Mouse (Mus musculus) kidney, adult 8-10 months (tissue): ENCODE data around the gene Cnp.
A peak's percentile ranks its signal among the peaks of the same experiment; 100 is the strongest.
"Not testable (repeated sequence)": the region's sequence is repeated elsewhere in the genome, so short reads cannot be mapped to it uniquely, and the experiment has no call there.

Experiments used
- DNase-seq, 2 experiments: peaks; one replicate each; pipeline ENCODE4 v3.0.0; 2022

The Cnp gene

DNA sequence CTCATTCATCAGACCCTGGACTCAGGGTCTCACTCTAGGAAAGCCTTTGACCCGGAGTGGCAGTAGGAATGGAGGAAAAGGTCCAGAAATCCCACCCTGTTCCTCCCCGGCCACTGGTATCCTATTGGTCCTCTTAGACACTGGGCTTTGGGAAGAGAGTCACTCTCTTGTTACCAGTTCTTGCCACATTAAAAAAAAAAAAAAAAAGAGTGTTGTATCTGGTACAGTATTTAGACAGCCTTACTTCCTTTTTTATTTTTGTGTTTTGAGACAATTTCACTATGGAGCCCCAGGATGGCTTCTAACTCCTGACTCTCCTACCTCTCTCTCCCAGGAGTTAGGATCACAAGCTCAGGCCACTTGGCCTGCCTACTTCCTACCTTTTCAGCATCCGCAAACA lies 17.1 kb upstream of the Cnp start:
- no peak for DNase-seq

DNA sequence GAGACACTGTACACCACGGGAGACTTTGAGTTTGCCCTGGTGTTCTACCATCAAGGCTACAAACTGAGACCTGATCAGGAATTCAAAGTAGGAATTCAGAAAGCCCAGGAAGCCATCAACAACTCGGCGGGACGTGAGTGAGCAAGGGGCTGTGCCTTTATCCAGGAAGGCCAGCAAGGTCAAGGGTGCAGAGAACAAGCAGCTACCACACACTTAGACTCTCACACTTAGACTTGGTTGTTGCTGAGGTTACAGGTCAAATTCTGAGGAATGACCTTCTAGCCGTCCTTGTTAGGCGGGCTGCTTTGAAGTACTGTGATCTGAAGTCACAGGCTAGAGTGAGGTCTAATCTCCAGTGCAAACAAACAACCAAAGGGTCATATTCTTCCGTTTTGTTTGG lies 15.2 kb upstream of the Cnp start:
- no peak for DNase-seq

DNA sequence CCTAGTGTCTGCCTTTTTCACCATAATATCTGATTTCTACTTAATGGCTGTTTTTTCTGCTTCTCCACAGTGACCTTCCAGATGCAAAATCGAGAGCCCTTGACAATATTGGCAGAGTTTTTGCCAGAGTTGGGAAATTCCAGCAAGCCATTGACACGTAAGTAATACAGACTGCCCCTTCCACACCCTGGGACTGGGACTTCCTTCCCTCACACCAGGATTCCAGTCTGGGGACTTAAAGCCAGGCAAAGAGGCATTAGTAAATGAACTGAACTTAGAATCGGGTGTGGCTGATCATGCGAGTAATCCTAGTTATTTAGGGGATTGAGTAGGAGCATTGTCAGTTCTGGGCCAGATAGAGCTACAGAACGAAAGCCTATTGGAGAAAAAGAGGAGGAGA lies 13.0 kb upstream of the Cnp start:
- DNase-seq, result no peak

DNA sequence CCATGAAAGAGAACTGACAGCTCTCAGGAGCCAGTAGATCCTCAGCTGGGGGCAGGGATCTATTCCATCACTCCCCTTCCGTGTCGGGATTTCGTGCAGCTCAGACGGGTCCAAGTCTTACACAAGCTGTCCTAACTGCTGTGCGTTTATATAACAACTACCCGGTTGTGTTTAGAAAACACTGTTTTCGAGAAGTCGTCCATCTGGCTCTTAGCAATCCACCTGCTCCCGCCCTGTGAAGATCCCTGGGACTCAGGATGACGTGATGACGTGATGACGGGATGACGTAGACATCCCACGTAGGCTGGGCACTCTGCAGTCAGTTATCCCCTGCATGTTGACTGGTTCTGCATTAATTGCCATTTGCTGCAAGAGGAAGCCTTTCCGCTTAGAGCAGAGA lies 10.4 kb upstream of the Cnp start:
- no peak for DNase-seq

DNA sequence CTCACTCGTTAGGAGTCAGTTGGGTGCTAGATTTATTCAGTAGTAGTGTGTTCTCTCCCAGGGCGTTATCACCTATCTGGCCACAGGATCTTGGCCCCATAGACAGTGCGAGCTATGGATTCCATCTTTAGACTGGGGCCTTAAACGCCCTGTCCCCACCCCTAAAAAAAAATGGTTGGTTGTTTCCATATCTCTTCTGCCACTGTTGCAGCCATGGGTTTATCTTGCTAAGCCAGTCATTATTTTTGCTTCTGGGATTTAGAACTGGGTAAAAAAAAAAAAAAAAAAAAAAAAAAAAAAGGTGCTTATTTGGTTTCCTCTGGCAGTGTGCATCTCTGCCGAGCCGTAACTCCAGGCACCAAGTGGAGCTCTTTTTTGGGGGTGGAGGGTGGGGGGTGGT lies 10.0 kb upstream of the Cnp start:
- DNase-seq, result no peak

DNA sequence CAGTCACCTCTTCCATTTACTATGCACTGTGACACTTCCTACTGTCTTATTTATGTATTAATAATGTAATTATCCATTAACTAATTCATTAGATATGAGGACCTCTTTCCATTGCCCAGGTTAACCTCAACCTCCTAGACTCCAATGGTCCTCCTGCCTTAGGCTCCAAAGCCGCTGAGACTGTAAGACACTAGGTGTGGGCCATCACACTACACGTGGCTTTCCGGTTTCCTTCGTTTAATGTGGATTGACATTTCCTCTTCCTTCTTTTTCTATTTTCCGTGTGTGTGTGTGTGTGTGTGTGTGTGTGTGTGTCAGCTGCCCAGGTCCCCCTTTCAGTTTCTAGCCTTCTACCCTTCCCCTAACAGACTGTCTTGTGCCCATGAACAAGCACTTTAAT lies 7.5 kb upstream of the Cnp start:
- DNase-seq, result no peak

DNA sequence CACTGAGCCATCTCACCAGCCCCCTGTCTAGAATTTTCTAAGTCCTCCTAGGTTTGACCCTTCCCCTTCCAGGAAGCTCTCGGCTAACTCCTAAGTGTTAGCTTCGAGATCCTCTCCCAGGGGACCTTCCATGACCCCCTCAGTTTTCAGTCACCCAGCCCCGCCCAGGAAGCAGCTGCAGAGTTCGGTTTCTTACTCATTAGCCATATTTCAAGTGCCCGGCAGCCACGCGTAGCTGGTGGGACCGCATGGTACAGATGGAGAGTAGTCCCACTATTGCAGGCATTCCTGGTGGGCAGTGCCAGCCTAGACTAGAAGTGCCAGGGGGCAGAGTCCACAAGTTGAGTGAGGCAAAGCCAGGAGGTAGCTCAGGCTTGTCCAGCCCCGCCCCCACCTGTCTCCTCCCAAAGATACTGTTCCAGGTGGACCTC lies 6.9 kb upstream of the Cnp start:
- peak; percentile 61 to 66 for DNase-seq

DNA sequence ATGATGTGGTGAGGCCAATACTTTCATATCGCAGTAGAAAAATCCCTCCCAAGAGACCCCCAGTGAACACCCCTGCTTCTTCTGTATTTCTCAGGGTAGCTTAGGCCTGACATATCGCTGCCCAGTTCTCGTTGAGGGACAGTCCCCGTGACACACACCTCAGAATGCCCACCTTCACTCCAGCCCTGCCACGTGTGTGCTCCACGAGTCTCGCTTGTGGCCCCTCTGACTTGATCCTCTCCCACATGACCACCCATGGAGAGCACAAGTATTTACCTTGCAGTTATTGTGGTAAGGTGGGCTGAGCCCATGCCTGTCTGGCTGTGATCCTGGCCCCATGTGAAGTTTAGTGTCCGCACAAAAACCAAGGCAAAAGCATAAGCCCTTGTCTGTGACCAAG lies 6.0 kb upstream of the Cnp start:
- DNase-seq, result no peak

DNA sequence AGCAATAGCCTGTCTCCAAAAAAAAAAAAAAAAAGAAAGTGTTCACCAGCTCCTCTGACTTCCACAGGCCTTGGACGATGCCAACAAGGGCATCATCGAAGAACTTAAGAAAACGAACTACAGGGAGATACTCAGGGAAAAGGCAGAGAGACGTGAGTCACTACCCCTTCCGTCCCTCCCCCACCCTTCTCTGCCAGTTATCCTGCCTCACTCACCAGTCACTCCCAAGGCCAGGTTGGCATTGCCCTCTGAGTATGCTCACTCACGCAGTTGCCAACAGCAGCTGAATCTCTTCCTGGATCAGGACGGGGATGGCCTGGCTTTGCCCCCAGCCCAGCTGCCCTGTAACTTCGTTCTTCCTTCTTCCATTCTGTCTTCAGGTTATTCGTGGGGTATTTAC lies 4.9 kb upstream of the Cnp start:
- no peak for DNase-seq

DNA sequence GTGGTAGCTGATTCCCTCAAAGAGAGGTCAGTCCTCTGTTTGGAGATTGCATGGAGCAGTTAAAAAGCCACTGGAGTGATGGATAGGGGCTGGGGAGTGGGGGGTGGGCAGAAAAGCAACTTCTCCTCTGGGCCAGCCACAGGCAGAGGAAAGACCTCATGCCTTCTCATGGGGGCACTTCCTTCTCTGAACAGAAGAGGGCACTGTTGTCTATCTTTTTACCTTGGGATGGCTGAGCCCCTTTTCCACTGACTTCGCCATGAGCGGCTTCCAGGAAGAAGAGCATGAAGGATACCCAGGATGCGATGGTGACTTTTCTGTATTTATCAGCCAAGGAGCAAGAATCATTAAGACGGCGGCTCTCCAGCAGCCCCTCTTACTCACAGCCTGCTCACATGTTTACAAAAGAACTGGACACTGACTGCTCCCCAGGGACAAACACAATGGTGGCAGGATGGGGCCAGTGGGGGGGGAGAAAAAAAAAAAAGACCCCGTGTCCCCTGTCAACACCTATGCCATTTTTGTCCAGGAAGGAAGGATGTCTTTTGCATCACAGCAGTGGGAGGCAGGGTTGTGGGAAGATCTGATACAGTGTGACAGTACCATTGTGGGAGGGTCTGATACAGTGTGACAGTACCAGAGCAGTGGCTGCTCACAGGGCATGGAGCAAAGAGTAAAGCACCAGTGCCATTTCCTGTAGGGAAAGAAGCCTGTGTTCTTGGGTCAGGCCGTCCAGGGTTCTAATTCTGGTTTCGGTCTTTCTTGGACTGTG lies 4.1 kb upstream of the Cnp start:
- DNase-seq, result peak; percentile 67 to 82

DNA sequence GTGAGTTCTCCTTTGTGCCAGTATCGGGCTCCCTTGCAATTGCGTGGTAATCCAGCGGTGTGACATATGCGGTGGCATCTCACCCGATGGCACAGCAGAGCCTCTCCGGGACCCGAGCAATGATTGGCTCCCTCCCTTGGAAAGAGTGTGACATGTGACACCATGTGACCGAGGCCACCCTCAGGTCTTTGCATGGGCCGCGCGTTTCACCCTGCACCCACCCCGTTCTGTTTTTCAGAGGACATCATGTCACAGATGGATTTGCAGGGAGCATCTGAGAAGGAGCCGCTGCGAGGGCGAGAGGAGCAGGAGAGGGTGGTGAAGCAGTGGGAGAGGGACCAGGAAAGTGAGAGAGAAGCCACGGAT lies 3.5 kb upstream of the Cnp start:
- DNase-seq, result no peak

DNA sequence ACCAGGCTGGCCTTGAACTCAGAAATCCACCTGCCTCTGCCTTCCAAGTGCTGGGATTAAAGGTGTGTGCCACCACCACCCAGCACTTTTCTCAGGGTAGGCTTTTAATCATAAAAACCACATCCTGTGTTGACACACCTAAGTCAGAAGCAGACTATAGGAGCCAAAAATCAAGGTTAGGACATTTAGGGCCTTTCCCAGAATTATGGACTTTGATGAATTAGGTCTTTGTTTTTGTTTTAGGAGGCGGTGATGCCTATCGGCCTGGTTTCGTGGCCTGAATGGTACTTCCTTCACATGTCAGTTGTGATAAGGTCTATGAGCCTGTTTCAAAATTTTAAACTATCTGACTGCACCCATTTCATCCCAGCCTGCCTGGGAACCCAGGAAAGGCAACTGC lies 516 bp upstream of the Cnp start:
- DNase-seq, result no peak

DNA sequence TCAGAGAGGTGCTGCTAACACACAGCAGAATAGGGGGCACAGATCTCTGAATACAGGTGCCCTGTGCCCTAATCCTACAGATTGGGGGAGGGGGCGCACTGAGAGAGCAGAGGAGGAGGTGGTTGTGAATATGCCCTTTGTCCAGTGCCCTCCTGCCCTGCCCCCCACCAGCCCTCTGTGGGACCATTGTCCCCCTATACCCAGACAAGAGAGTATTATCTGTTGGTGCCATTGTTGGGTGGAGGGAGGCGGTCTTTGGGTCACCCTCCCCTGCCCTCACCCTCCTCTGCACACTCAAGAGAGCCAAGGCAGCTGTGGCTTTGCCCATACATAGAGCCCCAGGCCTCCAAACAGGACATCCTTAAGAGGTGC lies 766 bp downstream of the Cnp start:
- DNase-seq, result no peak

DNA sequence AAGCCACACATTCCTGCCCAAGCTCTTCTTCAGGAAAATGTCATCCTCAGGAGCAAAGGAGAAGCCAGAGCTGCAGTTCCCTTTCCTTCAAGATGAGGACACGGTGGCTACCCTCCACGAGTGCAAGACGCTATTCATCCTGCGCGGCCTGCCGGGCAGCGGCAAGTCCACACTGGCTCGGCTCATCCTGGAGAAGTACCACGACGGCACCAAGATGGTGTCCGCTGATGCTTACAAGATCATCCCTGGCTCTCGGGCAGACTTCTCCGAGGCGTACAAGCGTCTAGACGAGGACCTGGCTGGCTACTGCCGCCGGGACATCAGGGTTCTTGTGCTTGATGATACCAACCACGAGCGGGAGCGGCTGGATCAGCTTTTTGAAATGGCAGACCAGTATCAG lies 1.6 kb downstream of the Cnp start:
- DNase-seq, result no peak

DNA sequence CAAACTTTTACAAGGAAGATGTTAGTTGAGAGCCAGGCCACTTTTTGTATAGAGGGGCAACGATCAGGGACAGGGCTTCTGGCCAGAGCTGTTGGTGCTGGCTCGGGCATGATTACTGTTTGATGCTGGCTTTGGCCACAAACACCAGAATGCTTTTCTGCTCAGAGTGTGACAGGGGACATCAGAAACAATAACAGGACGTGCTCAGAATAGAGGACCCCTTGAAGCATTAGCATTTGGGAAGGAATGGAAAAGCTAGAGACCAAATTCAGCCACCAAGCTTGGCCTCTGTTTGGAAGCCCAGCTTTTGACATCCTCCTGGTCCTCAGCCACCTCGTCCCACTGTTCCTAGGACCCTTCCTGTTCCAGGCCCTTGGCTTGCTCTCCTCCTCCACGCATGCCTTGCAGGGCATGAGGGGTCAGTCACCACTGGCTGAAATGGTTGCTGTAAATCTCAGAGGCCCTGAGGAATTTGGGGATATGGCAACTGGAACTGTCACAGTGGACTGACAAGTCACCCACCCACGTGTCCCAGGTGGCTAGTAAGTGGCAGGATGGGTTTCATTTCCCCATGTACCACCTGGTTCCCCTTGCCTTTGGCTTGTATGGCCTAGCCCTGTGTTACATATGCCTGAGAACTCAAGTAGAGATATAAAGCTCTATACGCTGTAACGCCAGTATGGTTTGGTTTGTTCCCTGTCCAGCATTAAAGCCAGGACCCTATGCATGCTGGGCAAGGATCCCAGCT lies 3.3 kb downstream of the Cnp start:
- DNase-seq, result no peak

DNA sequence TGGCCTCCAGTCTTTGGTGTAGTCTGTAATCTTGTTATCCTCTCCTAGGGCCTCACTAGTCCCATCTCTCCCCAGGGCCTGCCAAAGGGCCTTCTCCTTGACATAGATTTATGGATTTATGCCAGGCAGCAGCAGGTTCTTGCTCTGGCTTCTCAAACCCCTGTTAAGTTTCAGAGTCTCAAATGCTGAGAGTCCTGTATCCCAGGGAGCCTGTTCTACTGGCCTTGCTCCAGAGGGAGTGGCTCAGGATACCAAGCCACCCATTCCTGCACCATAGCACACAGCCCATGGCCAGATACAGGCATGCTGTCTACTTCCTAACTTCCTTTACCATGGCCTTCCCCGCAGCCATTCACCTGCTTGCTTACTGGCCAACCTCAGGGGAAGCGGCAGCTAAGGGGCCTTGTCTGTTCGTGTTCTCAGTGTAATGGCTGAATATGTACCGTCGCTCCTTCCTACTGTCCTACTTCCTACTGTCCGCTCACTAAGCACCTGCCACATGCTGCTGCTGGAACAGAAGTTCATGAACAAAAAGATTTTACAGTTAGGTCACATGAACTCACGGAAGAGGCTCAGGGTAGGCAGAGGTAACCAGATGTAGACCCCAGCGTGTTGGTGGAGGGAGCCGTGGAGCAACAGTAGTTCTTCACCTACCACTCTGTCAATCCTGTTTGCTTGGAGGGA lies 4.6 kb downstream of the Cnp start:
- no peak for DNase-seq

DNA sequence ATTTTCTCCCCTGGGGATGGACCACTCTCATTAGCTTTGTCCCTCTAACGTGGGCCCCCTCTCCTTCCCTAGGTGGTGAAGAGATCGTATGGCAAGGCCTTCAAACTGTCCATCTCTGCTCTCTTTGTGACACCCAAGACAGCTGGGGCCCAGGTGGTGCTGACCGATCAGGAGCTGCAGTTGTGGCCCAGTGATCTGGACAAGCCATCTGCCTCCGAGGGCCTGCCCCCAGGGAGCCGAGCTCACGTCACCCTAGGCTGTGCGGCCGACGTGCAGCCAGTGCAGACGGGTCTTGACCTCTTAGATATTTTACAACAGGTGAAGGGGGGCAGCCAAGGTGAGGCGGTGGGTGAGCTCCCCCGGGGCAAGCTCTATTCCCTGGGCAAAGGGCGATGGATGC lies 5.6 kb downstream of the Cnp start:
- no peak for DNase-seq

DNA sequence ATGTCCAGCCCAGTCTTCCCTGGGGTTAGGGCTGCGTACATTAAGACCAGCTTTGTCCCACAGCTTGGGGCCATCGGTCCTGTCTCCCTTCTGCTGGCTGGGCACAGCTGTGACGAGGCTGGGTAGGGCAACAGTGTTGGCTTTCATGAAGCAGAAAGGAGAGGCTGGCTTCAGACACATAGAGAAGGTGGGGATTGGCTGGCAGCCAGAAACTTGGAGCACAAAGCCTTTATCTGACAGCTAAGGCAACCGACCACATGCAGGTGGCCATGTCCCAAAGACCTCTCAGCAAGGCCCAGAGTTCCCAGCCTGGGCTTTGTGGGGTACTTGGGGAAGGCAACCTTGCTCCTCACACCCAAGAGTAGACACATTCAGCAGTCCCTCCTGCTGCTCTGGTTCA lies 7.1 kb downstream of the Cnp start:
- DNase-seq, result no peak

DNA sequence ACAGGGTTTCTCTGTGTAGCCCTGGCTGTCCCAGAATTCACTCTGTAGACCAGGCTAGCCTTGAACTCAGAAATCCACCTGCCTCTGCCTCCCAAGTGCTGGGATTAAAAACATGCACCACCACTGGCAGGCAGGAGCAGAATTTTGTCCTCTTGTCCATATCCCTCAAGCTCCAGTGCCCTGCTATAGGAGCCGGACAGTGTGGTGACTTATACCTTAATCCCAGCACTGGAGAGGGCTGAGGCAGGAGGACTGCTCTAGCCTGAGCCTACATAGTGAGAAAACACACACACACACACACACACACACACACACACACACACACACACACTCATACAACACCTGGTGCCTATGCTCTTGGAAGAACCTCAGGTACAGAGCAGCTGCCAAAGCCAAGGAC lies 7.7 kb downstream of the Cnp start:
- DNase-seq, result not testable (repeated sequence)

DNA sequence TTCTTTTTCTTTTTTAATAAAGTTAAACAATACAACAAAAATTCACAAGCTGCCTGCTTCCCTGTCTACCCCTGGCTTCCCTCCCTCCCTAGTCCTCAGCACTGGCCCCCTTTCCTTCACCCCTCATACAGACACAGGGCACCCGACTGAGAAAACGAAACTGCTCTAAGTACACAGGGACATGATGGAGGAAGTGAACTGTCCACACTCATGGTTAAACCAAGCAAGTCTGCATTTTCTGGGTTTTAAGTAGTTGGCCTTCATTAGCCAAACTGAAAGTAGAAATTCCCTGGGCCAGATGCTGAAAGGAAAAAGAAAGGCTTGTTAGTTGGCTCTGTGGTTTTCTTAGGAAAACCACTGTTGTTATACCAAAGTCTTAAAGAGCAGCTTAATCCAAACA lies 8.1 kb downstream of the Cnp start:
- DNase-seq, result no peak

DNA sequence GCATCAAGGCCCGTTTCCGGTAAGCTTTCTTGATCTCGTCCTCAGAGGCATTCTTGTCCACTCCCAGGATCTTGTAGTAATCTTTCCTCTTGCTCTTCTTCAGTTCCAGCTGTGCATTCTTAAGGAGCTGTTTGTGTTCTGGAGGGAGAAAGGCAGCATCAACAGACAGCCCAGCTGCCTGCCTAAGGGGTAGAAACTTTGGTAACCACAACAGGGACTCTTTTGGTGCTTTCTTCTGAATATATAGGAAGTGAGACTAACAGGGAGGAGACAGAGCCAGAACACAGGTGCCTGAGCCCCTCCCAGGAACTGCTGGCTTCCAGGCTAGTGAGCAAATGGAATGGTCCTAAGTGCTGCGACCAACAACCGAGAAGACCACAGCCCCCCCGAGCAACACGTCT lies 9.9 kb downstream of the Cnp start:
- DNase-seq, result no peak

DNA sequence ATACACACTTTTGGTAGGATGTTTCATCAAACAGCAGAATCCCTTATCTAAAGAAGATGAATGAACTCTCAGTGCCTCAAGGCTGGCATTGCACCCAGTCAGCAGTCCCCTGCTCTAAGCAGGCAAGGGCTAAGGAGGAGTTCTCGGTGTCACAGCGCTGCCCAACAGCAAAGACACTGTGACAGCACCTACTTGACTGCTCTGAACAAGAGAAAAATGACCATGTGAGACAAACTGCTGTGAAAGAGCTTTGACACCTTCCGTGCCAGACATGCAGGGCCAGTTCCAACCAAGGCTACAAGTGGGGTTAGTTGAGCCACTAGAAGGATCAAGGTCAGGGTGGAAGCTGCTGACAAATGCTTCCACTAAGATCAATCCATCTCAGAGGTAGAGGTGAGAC lies 10.4 kb downstream of the Cnp start:
- DNase-seq, result no peak

DNA sequence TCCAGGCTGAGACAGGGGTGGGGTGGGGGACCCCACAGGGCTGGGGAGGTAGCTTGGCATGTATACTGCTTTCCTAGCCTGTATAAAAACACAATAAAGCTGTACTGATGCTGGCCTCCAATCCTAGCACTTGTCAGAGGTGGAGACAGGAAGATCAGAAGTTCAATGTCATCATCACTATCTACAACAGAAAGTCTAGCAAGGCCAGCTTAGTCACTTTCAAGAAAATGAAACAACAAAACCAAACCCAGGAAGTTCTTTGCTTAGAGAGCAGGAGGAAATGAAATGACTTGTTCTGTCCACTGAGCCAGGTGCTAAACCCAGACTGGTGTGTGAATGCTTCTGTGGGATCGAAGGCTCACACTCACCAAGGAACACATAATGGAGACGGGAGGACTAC lies 13.8 kb downstream of the Cnp start:
- DNase-seq, result no peak

DNA sequence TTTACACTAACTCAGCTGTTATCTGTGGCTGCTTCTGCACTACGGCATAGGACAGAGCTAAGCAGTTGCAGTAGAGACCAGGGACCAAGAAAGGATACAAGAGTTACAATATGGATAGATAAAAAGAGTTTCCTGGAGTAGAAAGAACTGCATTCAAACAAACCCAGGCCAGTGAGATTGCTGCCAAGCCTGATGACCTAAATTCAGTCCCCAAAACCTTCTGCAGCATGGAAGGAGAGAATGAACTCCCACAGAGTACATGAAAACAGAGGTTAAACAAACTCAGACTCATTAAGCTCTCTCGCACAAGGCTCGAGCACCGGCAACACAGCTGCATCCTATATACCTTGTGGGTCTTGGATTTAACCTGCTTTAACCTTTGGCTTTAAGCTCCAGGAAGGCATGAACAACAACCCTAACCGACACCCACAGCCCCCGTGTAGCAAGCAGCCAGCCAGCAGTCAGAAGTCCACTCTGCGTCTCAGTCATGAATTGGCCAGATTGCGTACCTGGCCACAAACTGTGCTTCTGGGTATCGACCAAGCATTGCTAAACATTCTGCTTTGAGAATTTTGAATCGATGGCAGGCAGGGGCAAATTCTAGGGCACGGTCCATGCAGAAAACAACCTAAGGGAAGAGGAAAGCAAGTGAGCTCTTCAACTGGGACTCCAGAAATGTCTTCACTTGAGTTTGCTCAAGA lies 17.8 kb downstream of the Cnp start:
- no peak for DNase-seq
